Mouse (Mus musculus) lung, postnatal 0 days (tissue): ENCODE data around the gene Babam2.

ENCODE experiments used
- CTCF ChIP-seq: IDR thresholded peaks from 2 replicates; pipeline ENCODE4 v1.5.1; 2016; ENCODE audit warnings: antibody characterized with exemption, mild to moderate bottlenecking
- EP300 ChIP-seq: IDR thresholded peaks from 2 replicates; pipeline ENCODE4 v1.6.1; 2016; ENCODE audit warnings: antibody characterized with exemption, mild to moderate bottlenecking, control low read depth

DNA sequence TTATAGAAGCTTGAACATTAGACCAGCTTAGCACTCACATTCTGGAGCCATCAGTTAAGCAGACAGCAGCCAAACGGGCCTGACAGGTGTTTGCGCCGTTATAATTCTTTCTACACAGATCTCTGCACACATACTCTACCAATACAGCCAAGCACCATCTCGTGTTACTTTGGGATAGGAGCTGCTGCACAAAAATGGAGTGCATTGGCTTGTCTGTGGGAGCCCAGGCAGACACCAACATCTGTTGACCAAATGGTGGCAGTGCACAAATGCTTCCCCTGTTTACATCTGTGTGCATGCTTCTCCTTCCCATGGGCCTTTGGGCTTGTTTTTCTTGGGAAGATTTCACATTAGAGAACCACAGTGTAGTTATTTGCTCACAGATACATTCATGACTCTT lies 249.7 kb downstream of the Babam2 start:
- TF ChIP-seq CTCF (peak; percentile 27; the same call in 1 of the 2 replicates), EP300 (no peak)
